Mouse (Mus musculus) bone marrow, adult 2 months (tissue): ENCODE data around the gene Ube2q1. TPM values are rescaled to one million over a fixed set of nuclear protein-coding genes. Genes with fewer than 3 reads are reported as not detected.

Source experiments
- H3K27ac ChIP-seq: fragments of 200-500 bp; 2 replicates; pipeline ENCODE4 v1.5.1; 2012; ENCODE audit warnings: low read depth, mild to moderate bottlenecking, control low read depth, inconsistent platforms, low read length; ENCODE audit not compliant: control insufficient read depth, poor library complexity, insufficient read depth
- H3K4me1 ChIP-seq: fragments of 200-500 bp; 2 replicates; pipeline ENCODE4 v1.6.1; 2011; ENCODE audit warnings: low read length; ENCODE audit not compliant: control insufficient read depth, insufficient read depth
- H3K4me3 ChIP-seq: fragments of 200-500 bp; replicated peaks from 2 replicates; pipeline ENCODE3; 2011; ENCODE audit warnings: mild to moderate bottlenecking, low read depth, low read length, control low read depth; ENCODE audit not compliant: control insufficient read depth
- CTCF ChIP-seq: fragments of 200-500 bp; IDR thresholded peaks from 2 replicates; pipeline ENCODE4 v1.5.1; 2011; ENCODE audit warnings: low read length, control low read depth; ENCODE audit not compliant: control insufficient read depth, insufficient read depth
- POLR2A ChIP-seq: fragments of 200-500 bp; IDR thresholded peaks from 2 replicates; pipeline ENCODE4 v1.6.1; 2011; ENCODE audit warnings: low read depth, mild to moderate bottlenecking, control low read depth, low read length, borderline replicate concordance; ENCODE audit not compliant: control insufficient read depth
- WGBS: fragments of 180-500 bp; shearing (Covaris S2); methylation state at CpG from one replicate; pipeline ENCODE4 v1.1.7; 2018; 5-methylcytosine and 5-hydroxymethylcytosine counted together
- polyA plus RNA-seq: library from polyadenylated mRNA; stranded (reverse); fragments of >200 nt; gene quantifications from 2 replicates; pipeline ENCODE4 v1.2.4, GENCODE M21; 2011; ENCODE audit warnings: low replicate concordance; ENCODE audit not compliant: missing spikeins, insufficient read depth, insufficient read length

The Ube2q1 gene
- polyA plus RNA-seq, 1 experiment: 78.7 TPM

DNA sequence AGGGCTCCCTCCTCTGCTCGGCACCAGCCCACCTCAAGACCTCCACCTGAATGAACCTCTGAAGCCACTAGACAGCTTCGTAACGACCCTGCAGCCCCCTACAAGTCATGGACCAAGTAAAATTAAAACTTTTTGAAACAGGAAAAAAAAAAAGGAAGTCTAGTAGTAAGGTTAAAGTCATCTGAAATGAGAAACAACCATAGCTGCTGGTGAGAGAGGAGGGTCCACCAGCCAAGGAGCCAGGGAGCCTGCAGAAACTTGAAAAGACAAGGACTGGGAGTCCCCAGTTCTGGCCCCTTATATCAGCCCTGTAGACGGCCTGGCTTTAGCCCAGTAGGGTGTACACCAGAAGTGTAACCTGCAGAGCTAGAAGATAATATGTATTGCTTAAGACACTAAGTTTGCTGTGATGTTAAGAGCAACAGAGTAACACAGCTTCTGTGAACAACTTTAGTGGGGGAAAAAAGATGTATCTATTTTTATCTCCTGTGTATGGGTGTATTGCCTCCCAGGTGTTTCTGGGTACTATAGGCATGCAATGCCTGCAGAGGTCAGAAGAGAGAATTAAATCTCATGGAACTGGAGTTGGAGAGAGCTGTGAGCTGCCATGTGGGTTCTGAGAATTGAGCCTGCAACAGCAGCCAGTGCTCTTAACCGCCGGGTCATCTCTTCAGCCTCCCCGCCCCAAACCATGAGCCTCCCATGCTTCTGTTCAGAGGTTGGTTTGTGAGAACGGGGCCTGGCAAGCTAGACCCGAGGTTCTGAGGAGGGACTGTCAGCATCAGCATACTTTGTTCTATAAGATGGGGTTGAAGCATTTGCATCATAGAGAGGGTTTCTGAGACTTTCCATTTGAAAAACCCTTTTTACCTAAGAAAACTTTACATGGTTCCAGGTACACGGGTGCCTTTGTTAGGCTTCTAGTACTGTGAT lies 48.4 kb downstream of the Ube2q1 start:
- H3K27ac ChIP-seq: no peak overlapping the region
- H3K4me3 ChIP-seq: no peak overlapping the region
- no peaks in the 10 kb centered on the region; the same call in 1 of the 2 replicates for H3K4me1 ChIP-seq
- TF ChIP-seq CTCF: no peak
- no peak for TF ChIP-seq POLR2A
- 49% methylated on average over 10 of the region's 10 CpGs for WGBS

DNA sequence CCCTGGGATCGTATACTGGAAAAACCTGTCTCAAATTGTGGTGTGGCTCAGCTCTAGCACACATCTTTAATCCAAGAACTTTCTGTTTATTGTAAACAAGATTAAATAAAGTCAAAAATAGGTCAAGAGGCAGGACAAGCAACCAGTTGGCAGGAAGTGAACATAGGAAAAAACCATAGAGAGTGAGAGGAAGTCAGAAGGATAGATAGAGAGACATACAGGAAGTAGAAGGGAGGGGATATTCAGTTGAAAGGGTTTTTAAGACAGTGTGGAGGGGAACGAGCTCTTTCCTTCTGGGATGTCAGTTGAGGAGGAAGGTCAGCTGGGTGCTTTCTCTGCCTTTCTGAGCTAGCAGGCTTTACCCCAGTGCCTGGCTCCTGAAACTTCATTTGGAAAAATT lies 50.2 kb downstream of the Ube2q1 start:
- TF ChIP-seq CTCF (no peak), POLR2A (no peak)
- H3K4me1 ChIP-seq: no peaks in the 10 kb centered on the region; the same call in 1 of the 2 replicates
- whole genome bisulfite sequencing: 46% methylated on average over 2 of the region's 2 CpGs

DNA sequence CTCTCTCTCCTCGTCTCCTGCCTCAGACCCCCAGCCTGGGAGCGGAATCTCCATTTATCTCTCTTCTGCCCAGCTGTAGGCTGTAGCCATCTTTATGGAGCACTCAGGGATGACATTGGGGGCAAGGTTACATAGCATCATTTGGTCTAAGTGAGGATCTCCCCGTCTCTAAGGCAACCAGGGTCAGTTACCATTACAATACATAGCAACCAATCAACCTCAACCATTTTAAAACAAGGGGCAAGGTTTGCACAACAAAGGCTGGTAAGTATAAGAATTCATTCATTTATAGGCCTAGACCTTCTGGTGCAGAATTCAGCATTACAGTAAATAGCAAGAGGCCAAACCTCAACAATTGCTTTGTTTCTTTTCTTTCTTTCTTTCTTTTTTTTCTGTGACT lies 52.9 kb downstream of the Ube2q1 start:
- H3K27ac ChIP-seq: no peak overlapping the region
- WGBS: 68% methylated on average over 3 of the region's 3 CpGs
- TF ChIP-seq CTCF (no peak), POLR2A (no peak)

More for the DNA sequence above, 50.2 kb downstream of the Ube2q1 start:
- H3K27ac ChIP-seq: no peak overlapping the region
- no peak overlapping the region for H3K4me3 ChIP-seq

DNA sequence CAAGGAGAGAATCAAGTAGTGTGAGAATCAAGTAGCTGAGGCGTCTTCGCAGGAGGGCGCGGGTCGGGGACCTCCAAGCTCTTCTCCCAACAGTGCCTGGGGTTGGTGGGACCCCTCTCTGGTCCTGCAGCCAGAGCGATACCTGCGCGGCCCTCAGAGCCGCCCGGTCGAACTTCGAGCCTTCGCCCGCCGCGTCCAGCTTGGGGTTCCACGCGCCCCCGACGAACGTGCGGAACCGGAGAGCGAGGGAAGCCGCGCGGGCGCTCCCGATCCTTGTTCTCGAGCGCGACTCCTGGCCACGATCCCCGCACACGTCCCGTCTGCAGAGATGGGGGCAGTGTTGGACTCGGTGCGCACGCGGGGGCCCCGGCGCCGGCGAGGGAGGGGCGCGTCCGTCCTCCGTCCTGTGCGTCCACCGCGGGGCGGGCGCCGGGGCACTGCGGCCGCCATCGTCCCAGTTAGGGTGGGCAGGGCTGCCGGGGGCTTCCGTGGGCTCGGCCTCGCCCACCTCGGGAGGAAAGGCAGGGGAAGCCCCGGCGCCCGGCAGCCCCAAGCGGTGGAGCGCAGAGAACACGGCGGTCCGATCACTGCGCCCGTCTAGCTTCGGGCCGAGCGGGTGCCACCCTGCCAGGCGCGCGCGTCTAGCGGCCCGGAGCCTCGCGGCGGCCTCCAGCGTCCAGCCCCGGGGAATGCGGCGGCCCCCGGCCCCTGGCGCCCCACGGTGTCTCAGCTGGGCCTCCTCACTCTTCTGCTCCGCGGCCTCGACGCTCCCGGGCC lies 57.6 kb downstream of the Ube2q1 start, which contains the start of gene She:
She (plus strand) TSS at position 556 of the 777 bp plus-strand sequence.
- H3K27ac ChIP-seq: no peak within 1 kb of the TSS; the same call in 1 of the 2 replicates
- TF ChIP-seq CTCF: no peak
- no peak for TF ChIP-seq POLR2A
- H3K4me1 ChIP-seq: no peaks in the 10 kb centered on the region; the same call in 1 of the 2 replicates
- H3K4me3 ChIP-seq: no peak within 1 kb of the TSS
- WGBS: 6% methylated on average over 93 of the region's 96 CpGs

More for the DNA sequence above, 52.9 kb downstream of the Ube2q1 start:
- Histone ChIP-seq H3K4me1 (no peaks in the 10 kb centered on the region), H3K4me3 (no peak overlapping the region)

Other genes with a start within 250 kb of the Ube2q1 start
- 17.6 and 48.3 TPM in 2 replicates for gene Adar, start 58.6 kb upstream of the Ube2q1 start, polyA plus RNA-seq
- gene Chrnb2, start 9.0 kb upstream of the Ube2q1 start, polyA plus RNA-seq: 0.14 and 0.32 TPM in 2 replicates
- 1.2 and 1.7 TPM in 2 replicates for gene She, start 57.8 kb downstream of the Ube2q1 start, polyA plus RNA-seq
- 6.5 and 11.4 TPM in 2 replicates for gene Il6ra, start 139.6 kb downstream of the Ube2q1 start, polyA plus RNA-seq
- gene Atp8b2, start 189.9 kb downstream of the Ube2q1 start, polyA plus RNA-seq: 9.0 and 30.6 TPM in 2 replicates
- 34.2 and 70.1 TPM in 2 replicates for gene Hax1, start 225.2 kb downstream of the Ube2q1 start, polyA plus RNA-seq